Mouse (Mus musculus) embryonic facial prominence, embryonic 12.5 days (tissue): ENCODE data around the gene Sipa1l1. TPM values are rescaled to one million over a fixed set of nuclear protein-coding genes. Genes with fewer than 3 reads are reported as not detected.
A peak's percentile ranks its signal among the peaks of the same experiment; 100 is the strongest.

ENCODE experiments used
- ATAC-seq: fragments of 200-750 bp; cut with Nextera tagmentation; 2 replicates; pipeline ENCODE4 v1.8.0; 2017; ENCODE audit not compliant: insufficient number of reproducible peaks, insufficient read depth, low FRiP score, low TSS enrichment
- H3K27ac ChIP-seq: fragments of 300-500 bp; sonication (generic); 2 replicates; pipeline ENCODE4 v1.5.1; 2016; ENCODE audit warnings: mild to moderate bottlenecking
- H3K27me3 ChIP-seq: fragments of 300-500 bp; sonication (generic); 2 replicates; pipeline ENCODE4 v1.6.1; 2016; ENCODE audit warnings: mild to moderate bottlenecking, moderate library complexity
- H3K36me3 ChIP-seq: fragments of 300-500 bp; sonication (generic); 2 replicates; pipeline ENCODE4 v1.6.1; 2016; ENCODE audit warnings: mild to moderate bottlenecking
- H3K4me1 ChIP-seq: fragments of 300-500 bp; sonication (generic); 2 replicates; pipeline ENCODE4 v1.6.1; 2016
- H3K4me2 ChIP-seq: fragments of 300-500 bp; sonication (generic); replicated peaks from 2 replicates; pipeline ENCODE4 v1.6.1; 2016; ENCODE audit warnings: mild to moderate bottlenecking, moderate library complexity
- H3K4me3 ChIP-seq: fragments of 300-500 bp; sonication (generic); 2 replicates; pipeline ENCODE4 v1.5.1; 2016; ENCODE audit warnings: mild to moderate bottlenecking
- H3K9ac ChIP-seq: fragments of 300-500 bp; sonication (generic); 2 replicates; pipeline ENCODE4 v1.6.1; 2016; ENCODE audit warnings: mild to moderate bottlenecking, moderate library complexity
- H3K9me3 ChIP-seq: fragments of 300-500 bp; sonication (generic); 2 replicates; pipeline ENCODE4 v1.6.1; 2016; ENCODE audit warnings: mild to moderate bottlenecking, moderate library complexity
- WGBS: fragments of 180-500 bp; shearing (Covaris S2); methylation state at CpG from one replicate; pipeline ENCODE4 v1.1.7; 2016; 5-methylcytosine and 5-hydroxymethylcytosine counted together
- polyA plus RNA-seq: library from polyadenylated mRNA; unstranded; fragments of >200 nt; fragmentation: Nextera tagmentation; extraction: Ambion mirVana; gene quantifications from 2 replicates; pipeline ENCODE4 v1.2.1, GENCODE M21; 2016

The Sipa1l1 gene
- polyA plus RNA-seq, 1 experiment from 2014 or later: 41.3 TPM

- ATAC-seq: no peak
- H3K4me1 ChIP-seq: no peaks in the 10 kb centered on the region
- H3K9ac ChIP-seq: no peak overlapping the region
- H3K36me3 ChIP-seq: no peaks in the 10 kb centered on the region
- no peak overlapping the region for H3K27ac ChIP-seq
- no peak overlapping the region for H3K4me3 ChIP-seq
- H3K27me3 ChIP-seq: no peaks in the 10 kb centered on the region
- no peak overlapping the region for H3K4me2 ChIP-seq
- H3K9me3 ChIP-seq: no peaks in the 10 kb centered on the region
- 74% methylated on average over 17 of the region's 17 CpGs for WGBS
These were observed 143.1 kb downstream of the Sipa1l1 start for GRCm38 (mm10) chr12:82312091-82312820.

- no peak overlapping the region for H3K4me2 ChIP-seq
- no peak for ATAC-seq
- no peaks in the 10 kb centered on the region for H3K9me3 ChIP-seq
- no peaks in the 10 kb centered on the region for H3K27me3 ChIP-seq
- no peak overlapping the region for H3K27ac ChIP-seq
- no peak overlapping the region for H3K4me3 ChIP-seq
- no peaks in the 10 kb centered on the region for H3K4me1 ChIP-seq
- H3K9ac ChIP-seq: no peak overlapping the region
- WGBS: 90% methylated on average over 3 of the region's 3 CpGs
- H3K36me3 ChIP-seq: no peaks in the 10 kb centered on the region
These were observed 144.0 kb downstream of the Sipa1l1 start for GRCm38 (mm10) chr12:82313091-82313490.

- no peak for ATAC-seq
- no peak overlapping the region for H3K27ac ChIP-seq
- 84% methylated on average over 7 of the region's 7 CpGs for WGBS
- H3K9ac ChIP-seq: no peak overlapping the region
- no peak overlapping the region for H3K4me2 ChIP-seq
- no peak overlapping the region for H3K4me3 ChIP-seq
- H3K27me3 ChIP-seq: no peaks in the 10 kb centered on the region
- no peaks in the 10 kb centered on the region for H3K9me3 ChIP-seq
- H3K4me1 ChIP-seq: peaks cover 19% of the 10 kb centered on the region; the same call in 1 of the 2 replicates
- H3K36me3 ChIP-seq: no peaks in the 10 kb centered on the region
These were observed 150.5 kb downstream of the Sipa1l1 start for GRCm38 (mm10) chr12:82319436-82320131.

DNA sequence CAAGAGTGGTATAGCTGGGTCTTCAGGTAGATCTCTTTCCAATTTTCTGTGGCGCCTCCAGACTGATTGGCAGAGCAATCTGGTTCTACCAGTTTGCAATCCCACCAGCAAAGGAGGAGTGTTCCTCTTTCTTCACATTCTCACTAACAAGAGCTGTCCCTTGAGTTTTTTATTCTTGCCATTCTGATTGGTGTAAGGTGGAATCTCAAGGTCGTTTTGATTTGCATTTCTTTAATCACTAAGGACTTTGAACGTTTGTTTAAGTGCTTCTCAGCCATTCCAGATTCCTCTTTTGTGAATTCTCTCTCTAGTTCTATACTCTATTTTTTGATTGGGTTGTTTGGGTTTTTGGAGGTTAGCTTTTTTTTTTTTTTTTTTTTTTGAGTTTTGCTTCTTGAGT, 151.1 kb downstream of the Sipa1l1 start:
- H3K9me3 ChIP-seq: no peaks in the 10 kb centered on the region
- no peaks in the 10 kb centered on the region for H3K27me3 ChIP-seq
- peaks cover 19% of the 10 kb centered on the region; the same call in 1 of the 2 replicates for H3K4me1 ChIP-seq
- H3K27ac ChIP-seq: no peak overlapping the region
- 61% methylated on average over 3 of the region's 3 CpGs for WGBS
- H3K9ac ChIP-seq: no peak overlapping the region
- H3K4me2 ChIP-seq: no peak overlapping the region
- no peaks in the 10 kb centered on the region for H3K36me3 ChIP-seq
- no peak overlapping the region for H3K4me3 ChIP-seq
- no peak for ATAC-seq

DNA sequence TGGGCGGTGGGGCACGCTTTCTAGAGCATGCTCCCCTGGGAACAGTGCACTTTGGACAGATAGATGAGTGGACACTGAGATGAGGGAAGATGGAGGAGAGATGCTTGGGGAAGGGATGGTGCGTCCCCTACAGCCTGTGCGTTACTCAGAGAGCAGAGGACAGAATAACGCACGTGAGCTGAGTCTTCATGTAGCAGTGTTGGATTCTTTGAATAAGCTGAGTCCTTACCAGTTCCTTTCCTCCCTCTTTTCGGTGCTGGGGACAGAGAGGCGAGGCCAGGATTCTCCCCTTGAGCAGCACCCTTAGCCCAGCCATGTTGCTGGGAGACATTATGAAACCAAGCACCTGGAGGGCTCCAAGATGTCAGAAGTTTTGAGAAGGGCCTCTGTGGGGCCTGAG, 152.3 kb downstream of the Sipa1l1 start:
- 0 out of 2 replicates have a peak overlapping the region, but pooled peaks have one; percentile 23 for H3K27ac ChIP-seq

GRCm38 (mm10) chr12:82321855-82322254, 152.7 kb downstream of the Sipa1l1 start:
- Histone ChIP-seq H3K4me1 (peaks cover 19% of the 10 kb centered on the region; the same call in 1 of the 2 replicates), H3K9ac (no peak overlapping the region), H3K4me2 (no peak overlapping the region), H3K27me3 (no peaks in the 10 kb centered on the region), H3K36me3 (no peaks in the 10 kb centered on the region), H3K4me3 (no peak overlapping the region), H3K9me3 (no peaks in the 10 kb centered on the region), H3K27ac (0 out of 2 replicates have a peak overlapping the region, but pooled peaks have one; percentile 23)
- 73% methylated on average over 2 of the region's 2 CpGs for WGBS
- ATAC-seq: no peak

More for the DNA sequence above, 152.3 kb downstream of the Sipa1l1 start:
- H3K4me3 ChIP-seq: no peak overlapping the region
- no peaks in the 10 kb centered on the region for H3K27me3 ChIP-seq
- no peak overlapping the region for H3K9ac ChIP-seq
- no peaks in the 10 kb centered on the region for H3K36me3 ChIP-seq
- H3K4me1 ChIP-seq: peaks cover 19% of the 10 kb centered on the region; the same call in 1 of the 2 replicates
- no peak overlapping the region for H3K4me2 ChIP-seq
- WGBS: 84% methylated on average over 8 of the region's 8 CpGs
- no peaks in the 10 kb centered on the region for H3K9me3 ChIP-seq
- ATAC-seq: no peak

DNA sequence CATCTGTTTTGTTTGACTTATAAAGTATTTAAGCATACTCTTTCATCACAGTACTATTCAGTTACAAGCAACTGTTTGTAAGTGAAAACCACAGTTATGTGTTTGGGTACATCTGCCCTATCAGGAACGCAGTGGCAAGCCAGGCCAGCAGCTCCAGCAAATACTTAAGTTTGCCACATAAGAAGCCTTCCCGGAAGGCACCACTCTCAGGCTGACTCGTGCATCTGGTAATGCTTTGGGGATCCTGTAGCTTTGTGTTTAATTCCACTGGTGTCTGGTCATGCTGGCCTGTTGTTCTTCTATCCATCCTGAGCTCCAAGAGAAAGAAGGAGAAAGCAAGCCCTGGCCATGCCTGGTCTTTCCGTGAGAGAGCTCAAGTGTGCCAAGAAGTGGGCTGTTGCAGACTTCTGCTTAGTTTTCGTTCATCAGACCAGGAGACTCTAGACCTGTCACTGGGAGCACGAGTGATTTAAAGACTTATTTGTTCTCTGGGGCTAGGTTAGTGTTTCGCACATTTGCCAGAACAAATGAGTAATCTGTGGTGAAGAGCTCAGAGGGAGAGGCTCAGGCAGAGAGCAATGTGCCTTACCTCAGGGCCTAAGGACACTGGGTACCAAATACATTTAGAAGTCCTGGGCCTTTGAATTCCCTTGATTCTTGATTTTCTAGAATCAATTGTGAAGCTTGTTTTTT, 153.8 kb downstream of the Sipa1l1 start:
- Histone ChIP-seq H3K27ac (peak overlapping the region; percentile 46; the same call in 1 of the 2 replicates), H3K36me3 (no peaks in the 10 kb centered on the region), H3K4me1 (peaks cover 19% of the 10 kb centered on the region; the same call in 1 of the 2 replicates), H3K27me3 (no peaks in the 10 kb centered on the region), H3K9me3 (no peaks in the 10 kb centered on the region), H3K9ac (no peak overlapping the region), H3K4me3 (no peak overlapping the region), H3K4me2 (no peak overlapping the region)
- no peak for ATAC-seq
- 54% methylated on average over 7 of the region's 7 CpGs for WGBS

DNA sequence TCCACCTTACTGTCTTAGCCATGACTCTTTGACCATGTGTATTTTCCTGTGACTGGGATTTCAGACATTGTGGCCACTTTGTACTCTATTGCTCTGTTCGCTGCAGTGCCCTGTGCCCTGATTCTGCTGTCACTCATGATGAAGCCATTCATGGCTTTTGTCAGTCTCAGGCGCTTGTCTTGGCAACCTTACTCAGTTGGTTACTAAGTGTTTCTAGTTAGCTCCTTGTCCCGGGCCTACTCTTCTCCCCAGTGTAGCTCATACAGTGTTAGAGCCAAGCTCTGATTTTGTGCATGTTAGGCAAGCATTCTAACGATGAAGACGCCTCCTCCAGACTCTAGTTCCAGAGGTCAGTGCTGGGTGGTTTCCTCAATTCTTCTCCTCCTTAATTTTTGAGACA, 155.5 kb downstream of the Sipa1l1 start:
- Histone ChIP-seq H3K27me3 (no peaks in the 10 kb centered on the region), H3K4me2 (no peak overlapping the region), H3K9ac (no peak overlapping the region), H3K36me3 (no peaks in the 10 kb centered on the region), H3K27ac (no peak overlapping the region), H3K4me1 (peaks cover 19% of the 10 kb centered on the region; the same call in 1 of the 2 replicates), H3K9me3 (no peaks in the 10 kb centered on the region), H3K4me3 (no peak overlapping the region)
- 90% methylated on average over 5 of the region's 5 CpGs for WGBS
- ATAC-seq: no peak

GRCm38 (mm10) chr12:82325502-82325901, 156.4 kb downstream of the Sipa1l1 start:
- Histone ChIP-seq H3K36me3 (no peaks in the 10 kb centered on the region), H3K4me1 (peaks cover 14% of the 10 kb centered on the region; the same call in 1 of the 2 replicates), H3K27me3 (no peaks in the 10 kb centered on the region), H3K4me3 (no peak overlapping the region), H3K27ac (no peak overlapping the region), H3K4me2 (no peak overlapping the region), H3K9ac (no peak overlapping the region), H3K9me3 (no peaks in the 10 kb centered on the region)
- 91% methylated on average over 3 of the region's 3 CpGs for WGBS
- no peak for ATAC-seq

GRCm38 (mm10) chr12:82326438-82326837, 157.3 kb downstream of the Sipa1l1 start:
- WGBS: 64% methylated on average over 8 of the region's 8 CpGs
- Histone ChIP-seq H3K4me1 (peaks cover 11% of the 10 kb centered on the region; the same call in 1 of the 2 replicates), H3K4me3 (no peak overlapping the region), H3K36me3 (no peaks in the 10 kb centered on the region), H3K27ac (no peak overlapping the region), H3K27me3 (no peaks in the 10 kb centered on the region), H3K4me2 (no peak overlapping the region), H3K9ac (no peak overlapping the region), H3K9me3 (no peaks in the 10 kb centered on the region)
- ATAC-seq: no peak

DNA sequence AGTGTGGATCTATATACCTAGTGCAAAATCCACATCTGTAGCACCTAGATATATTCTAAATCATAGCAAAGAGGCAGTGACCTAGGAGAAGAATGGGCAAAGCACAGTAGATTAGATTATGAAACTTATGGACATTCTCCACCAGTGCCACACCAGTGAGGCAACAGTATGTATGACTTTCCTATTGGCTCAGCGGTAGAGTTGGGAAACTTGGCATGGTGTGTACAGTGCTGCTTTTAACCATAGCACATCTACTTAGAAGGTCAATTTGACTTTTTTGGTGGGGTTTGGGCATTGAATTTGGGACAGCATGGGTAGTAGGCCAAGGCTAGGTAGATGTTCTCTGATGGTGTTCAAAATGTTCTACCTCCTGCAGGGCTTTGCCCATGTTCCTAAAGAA, 159.0 kb downstream of the Sipa1l1 start:
- Histone ChIP-seq H3K4me3 (no peak overlapping the region), H3K36me3 (no peaks in the 10 kb centered on the region), H3K4me1 (peaks cover 5% of the 10 kb centered on the region), H3K9ac (no peak overlapping the region), H3K9me3 (no peaks in the 10 kb centered on the region), H3K4me2 (no peak overlapping the region), H3K27ac (no peak overlapping the region), H3K27me3 (no peaks in the 10 kb centered on the region)
- WGBS: 100% methylated on average over 1 of the region's 1 CpGs
- no peak for ATAC-seq
